Mouse (Mus musculus): ENCODE results near the gene Slc4a8. TPM values are rescaled to one million over a fixed set of nuclear protein-coding genes. Genes with fewer than 3 reads are reported as not detected.

The Slc4a8 gene
- polyA plus RNA-seq, 1 experiment = not detected

DNA sequence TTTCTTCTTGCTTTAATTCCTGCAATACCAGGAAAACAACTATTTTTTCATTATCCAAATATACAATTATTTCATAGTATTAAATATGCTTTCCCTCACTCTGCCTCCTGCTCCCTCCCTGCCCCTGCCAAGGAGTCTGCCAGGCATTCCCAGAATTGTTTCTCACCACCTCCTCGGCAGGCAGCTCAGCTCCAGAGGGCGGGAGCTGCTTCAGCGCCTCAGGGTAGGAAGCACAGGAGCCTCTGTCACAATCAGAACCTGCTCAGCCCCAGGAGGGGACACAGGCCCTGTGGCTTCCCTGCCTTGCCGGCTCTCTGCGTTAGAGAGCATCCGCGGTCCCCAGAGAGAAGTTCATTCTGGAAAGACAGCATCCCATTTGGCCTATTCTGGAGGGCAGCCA is 71.2 kb downstream of the Slc4a8 start:
- no peak for TF ChIP-seq GATA1 (IDR thresholded peaks at IDR 0.05; ENCODE audit: low read length)

DNA sequence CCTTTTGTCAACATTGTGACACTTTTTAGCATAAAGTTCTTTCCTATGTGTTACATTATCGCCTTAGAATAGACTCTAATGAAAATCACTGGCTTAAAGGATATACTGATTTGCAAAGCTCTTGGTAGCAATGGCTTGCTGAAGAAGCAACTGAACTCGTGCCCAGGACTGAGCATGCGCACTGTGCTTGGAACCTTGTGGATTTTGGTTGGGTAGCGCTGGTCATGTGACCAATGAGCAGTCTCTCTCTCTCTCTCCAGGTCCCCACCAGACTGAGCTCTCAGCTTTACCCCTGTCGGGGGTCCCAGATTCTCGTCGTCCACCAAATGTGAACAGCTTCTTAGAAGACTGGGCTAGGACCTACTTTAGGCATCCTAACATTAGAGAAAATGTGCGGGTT is 75.2 kb downstream of the Slc4a8 start:
- TF ChIP-seq GATA1 (IDR thresholded peaks at IDR 0.05; ENCODE audit: low read length) = no peak

DNA sequence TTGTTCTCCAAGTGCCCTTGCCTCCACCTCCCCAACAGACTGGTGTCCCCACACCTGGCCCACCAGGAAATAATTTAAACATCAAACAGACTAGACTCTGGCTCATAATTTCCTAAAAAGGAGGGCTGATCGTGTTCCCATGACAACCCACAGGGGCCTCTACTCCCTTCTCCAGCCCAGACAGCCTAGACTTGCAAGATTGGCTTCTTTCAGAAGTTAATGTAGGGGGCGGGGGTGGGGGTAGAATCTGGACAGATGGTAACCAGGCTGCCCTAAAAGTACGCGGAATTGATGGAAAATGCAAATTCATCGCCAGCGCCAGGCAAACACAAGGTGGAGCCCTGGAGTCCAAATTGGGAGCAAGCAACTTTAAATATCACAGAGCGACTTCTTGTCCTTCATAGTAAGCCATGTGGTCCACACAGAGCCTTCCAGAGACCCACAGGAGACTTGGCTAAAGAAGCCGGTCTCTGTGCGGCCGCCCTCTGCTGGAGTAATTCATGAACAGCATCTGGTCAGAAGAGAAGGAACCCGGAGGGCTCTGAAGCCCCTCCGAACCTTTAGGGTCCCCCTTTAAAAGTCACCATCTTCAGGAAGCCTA is 77.2 kb downstream of the Slc4a8 start:
- no peak for TF ChIP-seq GATA1 (IDR thresholded peaks at IDR 0.05; ENCODE audit: low read length)

DNA sequence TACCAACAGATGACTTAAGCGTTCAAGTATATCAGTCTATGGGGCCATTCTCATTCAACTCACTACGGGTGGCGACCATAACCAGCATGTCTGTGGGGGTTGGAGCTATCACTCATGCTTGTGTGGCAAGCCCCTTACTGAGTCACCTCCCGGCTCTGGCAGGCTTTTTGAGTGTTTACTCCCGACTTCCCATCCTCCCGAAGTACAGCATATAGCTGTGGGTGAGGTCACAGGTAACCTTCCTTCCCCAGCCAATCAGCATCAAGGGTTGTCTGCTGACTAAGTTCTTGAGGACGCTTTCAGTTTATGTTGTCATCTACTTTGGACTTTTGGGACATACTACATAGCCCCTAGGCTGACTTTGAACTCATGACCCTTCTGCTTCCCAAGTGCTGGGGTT is 82.8 kb downstream of the Slc4a8 start:
- no peak for TF ChIP-seq GATA1 (IDR thresholded peaks at IDR 0.05; ENCODE audit: low read length)

DNA sequence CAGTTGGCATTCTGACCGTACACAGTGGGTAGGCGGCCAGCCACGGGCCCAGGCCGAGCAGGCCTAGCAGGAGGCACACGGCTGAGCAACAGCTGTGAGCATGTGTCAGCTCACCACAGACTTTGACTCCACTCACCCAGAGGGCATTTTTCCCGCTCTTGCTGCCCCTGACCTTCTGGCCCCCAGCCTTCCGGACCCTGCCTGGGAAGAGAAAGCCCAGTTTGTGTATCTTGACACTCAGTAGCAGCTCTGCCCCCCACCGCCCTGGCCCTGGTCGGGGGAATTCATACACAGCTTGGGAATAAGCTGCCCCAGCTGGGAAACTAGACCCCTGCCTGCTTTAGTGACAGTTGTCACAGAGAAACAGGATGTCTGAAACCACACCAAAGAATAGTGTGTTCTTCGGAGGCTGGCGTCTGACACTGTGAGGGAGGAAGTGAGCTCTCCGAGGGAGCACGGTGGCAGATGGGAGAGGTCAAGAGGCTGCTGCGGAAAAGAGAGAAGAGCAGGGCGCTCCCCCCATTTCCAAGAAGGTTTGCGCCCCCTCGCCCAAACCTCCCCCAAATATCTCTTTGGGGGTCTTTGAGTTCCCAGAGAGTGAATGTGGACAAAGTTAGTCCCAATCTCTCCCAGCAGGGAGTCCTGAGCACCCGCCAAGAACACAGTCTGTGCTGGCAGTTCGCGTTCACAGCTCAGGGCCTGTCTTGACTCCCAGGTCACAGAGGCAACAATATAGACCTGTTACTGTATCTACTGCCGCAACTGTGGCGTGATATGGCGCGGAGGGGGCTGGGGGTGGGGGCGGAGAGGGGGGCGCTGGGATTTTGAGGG is 83.7 kb downstream of the Slc4a8 start:
- TF ChIP-seq GATA1 (IDR thresholded peaks at IDR 0.05; ENCODE audit: low read length) = no peak

DNA sequence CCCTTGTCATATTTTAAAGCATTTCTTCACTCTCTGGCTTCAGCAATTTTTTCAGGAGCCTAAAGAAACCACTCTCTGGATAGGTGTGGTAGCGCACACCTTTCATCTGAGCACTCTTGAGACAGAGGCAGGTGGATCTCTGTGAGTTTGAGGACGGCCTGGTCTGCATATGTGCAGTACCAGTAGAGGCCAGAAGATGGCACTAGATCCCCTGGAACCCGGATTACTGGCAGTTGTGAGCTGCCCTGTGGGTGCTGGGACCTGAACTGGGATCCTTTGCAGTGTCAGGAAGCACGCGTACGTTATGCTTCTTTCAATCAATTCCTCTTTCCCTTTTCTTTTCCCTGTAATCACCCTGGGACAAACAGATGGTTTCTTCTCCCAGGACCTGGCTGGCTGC is 85.6 kb downstream of the Slc4a8 start:
- no peak for TF ChIP-seq GATA1 (IDR thresholded peaks at IDR 0.05; ENCODE audit: low read length)

DNA sequence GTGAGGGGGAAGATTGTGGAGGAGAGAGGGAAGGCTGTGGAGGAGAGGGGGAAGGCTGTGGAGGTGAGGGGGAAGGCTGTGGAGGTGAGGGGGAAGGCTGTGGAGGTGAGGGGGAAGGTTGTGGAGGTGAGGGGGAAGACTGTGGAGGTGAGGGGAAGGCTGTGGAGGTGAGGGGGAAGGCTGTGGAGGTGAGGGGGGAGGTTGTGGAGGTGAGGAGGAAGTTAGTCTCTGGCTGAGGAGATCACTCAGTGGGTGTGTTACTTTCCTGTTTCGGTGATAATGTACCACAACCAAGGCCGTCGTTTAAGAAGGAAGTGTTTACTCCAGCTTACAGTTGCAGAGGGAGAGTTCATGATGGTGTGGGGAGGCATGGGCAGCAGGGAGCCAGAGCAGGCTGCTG is 96.0 kb downstream of the Slc4a8 start:
- TF ChIP-seq GATA1 (IDR thresholded peaks at IDR 0.05; ENCODE audit: low read length) = no peak

DNA sequence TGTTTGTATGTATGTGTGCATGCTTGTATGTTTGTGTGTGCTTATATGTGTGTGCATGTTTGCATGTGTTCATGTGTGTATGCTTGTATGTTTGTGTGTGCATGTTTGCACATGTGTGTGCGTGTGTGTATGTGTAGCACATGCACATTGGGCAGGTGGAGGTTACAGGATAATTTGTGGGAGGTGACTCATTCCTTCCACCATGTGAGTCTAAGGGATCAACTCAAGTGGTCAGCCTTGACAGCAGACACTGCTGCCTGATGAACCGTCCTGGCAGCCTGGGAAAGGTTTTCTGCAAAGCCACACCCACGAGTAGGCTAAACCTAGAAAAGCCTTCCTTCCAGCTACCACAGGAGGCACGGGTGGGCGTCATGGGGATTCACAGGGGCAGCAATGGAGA is 99.3 kb downstream of the Slc4a8 start:
- TF ChIP-seq GATA1 (IDR thresholded peaks at IDR 0.05; ENCODE audit: low read length) = no peak

DNA sequence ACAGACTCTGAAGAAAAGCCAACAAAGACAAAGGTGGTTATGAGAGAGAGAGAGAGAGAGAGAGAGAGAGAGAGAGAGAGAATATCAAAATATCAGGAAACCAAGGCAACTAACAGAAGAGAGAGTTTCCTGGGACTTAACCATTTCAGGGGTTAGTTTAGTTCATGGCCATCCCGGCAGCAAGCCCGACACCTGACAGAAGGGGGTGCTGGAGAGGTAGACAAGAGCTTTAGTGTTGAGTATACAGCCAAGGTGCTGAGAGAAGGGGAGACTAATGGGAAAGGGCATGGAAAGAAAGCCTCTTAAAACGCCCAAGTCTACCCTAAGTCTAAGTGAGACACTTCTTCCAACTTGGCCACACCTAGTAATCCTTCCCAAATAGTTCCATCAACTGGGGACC is 104.0 kb downstream of the Slc4a8 start:
- no peak for TF ChIP-seq GATA1 (IDR thresholded peaks at IDR 0.05; ENCODE audit: low read length)

DNA sequence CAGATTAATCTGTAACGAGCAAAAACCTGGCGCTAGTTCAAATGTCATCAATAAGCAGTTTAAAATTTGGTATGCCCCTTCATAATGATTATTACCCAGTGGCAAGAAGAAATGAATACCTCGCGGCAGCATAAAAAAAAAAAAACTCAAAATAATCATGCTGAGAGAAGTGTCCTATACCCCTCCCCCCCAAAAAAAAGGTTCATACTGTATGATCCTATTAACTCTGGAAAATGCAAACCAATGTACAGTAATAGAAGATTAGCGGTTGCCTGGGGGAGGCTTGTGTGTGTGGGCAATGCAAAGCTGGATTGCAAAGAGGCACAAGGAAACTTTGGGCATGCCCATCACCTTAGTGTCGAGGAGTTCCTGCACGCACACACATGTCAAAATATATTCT is 108.0 kb downstream of the Slc4a8 start, which contains the start of gene Scn8a:
TSS of gene Scn8a (plus strand) at position 301 of the 400 bp plus-strand sequence.
- TF ChIP-seq GATA1 (IDR thresholded peaks at IDR 0.05; ENCODE audit: low read length) = no peak

DNA sequence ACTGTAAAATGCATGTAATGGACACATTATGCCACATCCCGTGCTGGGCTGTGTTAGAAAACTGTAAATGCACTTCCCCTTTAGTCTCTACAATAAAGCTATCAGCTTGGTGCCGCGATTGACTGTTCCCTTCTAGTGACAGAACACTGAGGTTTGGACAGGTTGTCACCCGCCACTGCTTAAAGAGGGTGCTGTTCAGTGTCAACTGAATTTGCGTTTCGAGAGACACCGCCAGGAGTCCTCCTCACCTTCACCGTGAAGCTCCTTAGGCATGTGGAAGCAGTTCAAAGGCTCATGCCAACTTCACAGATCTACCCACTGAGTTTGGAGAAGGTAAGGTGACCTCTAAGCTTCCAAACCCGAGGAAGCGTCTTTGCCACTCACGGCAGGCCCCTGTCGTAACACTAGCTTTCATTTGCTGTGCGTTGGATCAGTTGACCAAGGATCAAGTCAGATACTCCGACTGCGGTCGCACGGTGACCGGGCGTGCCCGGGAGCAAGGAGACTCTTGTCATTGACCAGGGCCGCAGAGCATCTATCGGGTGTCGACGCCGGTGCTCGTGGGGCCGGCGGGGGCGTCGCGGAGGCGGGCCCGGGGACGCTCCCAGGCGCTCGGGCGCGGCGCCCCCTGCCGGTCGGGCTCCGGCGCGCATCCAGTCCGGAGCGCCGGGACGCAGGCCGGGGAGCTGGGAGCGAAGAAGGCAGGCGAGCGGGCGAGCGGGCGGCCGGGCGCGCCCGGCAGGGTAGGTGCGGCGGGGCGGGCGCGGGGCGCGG is 108.6 kb downstream of the Slc4a8 start:
- no peak for TF ChIP-seq GATA1 (IDR thresholded peaks at IDR 0.05; ENCODE audit: low read length)

DNA sequence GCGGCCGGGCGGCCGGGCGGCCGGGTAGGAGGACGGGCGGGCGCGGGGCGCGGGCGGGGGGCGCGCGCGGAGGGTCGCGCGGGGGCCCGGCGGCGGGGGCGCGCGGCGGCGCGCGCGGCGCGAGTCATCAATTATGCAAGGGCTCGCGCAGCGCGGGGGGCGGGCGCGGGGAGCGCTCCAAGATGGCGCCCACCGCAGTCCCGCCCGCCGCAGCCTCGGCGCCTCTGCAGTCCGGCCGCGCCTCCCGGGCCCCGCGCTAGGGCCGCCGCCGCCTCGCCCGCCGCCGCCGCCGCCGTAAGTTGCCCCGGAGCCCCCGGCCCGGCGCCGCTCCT is 109.2 kb downstream of the Slc4a8 start:
- no peak for TF ChIP-seq GATA1 (IDR thresholded peaks at IDR 0.05; ENCODE audit: low read length)

DNA sequence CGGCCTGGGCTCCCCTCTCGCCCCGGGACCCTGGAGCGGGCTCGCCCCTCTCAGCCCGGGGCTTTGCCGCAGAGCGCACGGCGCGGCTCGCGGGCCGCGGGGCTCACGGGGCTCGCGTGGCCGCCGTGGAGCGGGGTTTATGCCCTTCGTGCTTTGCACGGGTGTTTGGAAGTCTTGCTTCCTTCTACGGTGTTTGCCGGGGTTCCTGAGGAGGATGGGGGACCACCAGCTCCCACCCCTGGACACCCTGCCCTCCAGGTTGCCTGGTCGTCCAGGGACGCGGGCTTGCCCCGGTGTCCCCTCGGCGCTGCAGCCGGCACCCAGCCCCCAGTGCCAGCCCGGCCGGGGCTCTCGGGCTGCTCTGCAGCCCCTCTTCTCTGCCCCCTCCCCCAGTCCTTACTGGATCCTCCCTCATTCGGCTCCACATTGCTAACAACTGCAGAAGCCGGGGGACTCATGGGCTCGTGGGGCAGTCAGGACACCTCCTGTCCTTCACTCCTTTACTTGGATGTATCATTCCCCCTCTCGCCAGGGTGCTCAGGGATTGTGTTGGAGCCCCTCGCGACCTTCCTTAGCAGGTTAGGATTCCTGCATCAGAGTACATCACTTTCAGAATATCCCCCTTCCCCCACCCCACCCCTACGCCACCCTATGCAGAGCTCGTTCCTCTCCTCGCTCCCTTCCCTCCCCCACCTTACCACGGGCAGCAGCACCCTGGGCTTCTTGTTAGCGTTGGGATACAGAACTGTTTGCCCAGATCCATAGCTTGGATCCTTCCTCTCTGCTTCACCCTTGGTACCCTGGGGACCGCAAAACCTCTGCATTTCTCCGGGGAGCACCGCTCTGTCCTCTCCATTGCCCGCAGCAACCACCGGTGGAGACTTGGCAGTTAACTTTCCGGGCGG is 109.8 kb downstream of the Slc4a8 start:
- no peak for TF ChIP-seq GATA1 (IDR thresholded peaks at IDR 0.05; ENCODE audit: low read length)

DNA sequence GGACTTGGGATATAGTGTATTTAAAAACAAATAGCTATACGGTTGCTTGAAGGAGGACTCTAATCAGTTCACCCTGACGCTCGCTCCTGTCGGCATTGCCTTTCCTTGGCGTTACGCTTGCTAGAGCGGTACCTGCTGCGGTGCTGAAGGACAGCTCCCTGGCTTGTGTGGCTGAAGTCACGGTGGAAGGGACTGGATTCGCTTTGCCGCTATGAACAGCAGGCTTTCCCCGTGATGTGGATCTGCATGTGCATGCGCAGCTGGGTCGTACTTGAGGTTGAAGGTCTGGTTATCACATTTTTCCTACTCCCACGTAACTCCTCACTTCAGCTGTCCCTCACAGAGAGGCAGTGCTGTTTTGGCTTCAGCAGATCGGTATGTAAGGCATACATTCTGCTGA is 111.6 kb downstream of the Slc4a8 start:
- TF ChIP-seq GATA1 (IDR thresholded peaks at IDR 0.05; ENCODE audit: low read length) = no peak

Other genes starting within 250 kb of the Slc4a8 start
- 2.7 and 2.8 TPM in 2 replicates for gene Tfcp2, start 209.7 kb upstream of the Slc4a8 start, polyA plus RNA-seq (2012)
- gene Pou6f1, start 161.8 kb upstream of the Slc4a8 start, polyA plus RNA-seq (2012) = 0.03 and 0.11 TPM in 2 replicates
- 32.7 and 45.1 TPM in 2 replicates for gene Dazap2, start 146.4 kb upstream of the Slc4a8 start, polyA plus RNA-seq (2012)
- not detected in 2 replicates for gene Smagp, start 124.8 kb upstream of the Slc4a8 start, polyA plus RNA-seq (2012)
- 25.4 and 28.8 TPM in 2 replicates for gene Bin2, start 92.2 kb upstream of the Slc4a8 start, polyA plus RNA-seq (2012)
- 0.40 TPM in 1 of 2 replicates, not detected in the other for gene Cela1, start 73.8 kb upstream of the Slc4a8 start, polyA plus RNA-seq (2012)
- not detected in 2 replicates for gene Galnt6, start 32.4 kb upstream of the Slc4a8 start, polyA plus RNA-seq (2012)
- gene Scn8a, start 108.1 kb downstream of the Slc4a8 start, polyA plus RNA-seq (2012) = not detected in 2 replicates